ENCODE assay signal across 16 mouse cellular contexts in the genomic region with DNA sequence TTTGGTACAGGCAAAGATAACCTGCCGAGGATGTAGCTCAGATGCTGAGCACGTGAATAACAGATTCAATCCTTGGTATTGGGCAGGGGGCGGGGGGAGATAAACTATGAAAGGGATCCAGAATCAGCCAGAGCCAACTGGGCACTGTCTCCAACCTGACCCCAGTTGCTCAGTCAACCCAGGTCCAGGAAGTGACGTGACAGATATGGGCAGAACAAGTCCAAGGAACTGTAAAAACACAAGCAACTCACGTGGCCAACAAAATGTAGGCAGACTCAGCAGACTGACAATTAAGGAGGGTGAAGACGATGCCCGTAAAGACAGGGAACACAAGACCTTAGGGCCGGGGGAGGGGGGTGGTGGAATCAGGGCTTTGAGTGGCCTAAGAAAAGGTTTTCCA. TPM values are rescaled to one million over a fixed set of nuclear protein-coding genes. Genes with fewer than 3 reads are reported as not detected.
DNase-seq lines count a peak whose midpoint lies in the region; ATAC-seq and TF ChIP-seq lines count a peak whose summit lies in the region.
"Had no signal": no experiment of that assay in that cellular context is flagged by ENCODE, and none has a peak within 500 bp of the region (broad histone marks: within the 10 kb centered on the region; RNA-seq: fewer than 3 reads in every experiment).

No protein-coding gene starts in this region.

- dilution Hi-C loops in CH12.LX (cut with MboI; ENCODE audit: extremely low pct_ligation_motif_present, extremely low pct_unique_long_range_greater_than_20kb, low sequenced_read_pairs): no loop called here

- H3K9ac ChIP-seq in kidney, embryonic 14.5 days (ENCODE audit: low read depth, low read length): no peak overlapping the region
- 0 out of 2 replicates have a peak overlapping the region, but pooled peaks have one; percentile 51 for H3K9ac ChIP-seq in CH12.LX (ENCODE audit: insufficient read depth, low read depth)
- H3K9ac ChIP-seq: embryonic facial prominence, embryonic 12.5 days; embryonic facial prominence, embryonic 15.5 days; forebrain, postnatal 0 days; hindbrain, embryonic 13.5 days; intestine, embryonic 15.5 days had no signal

- TF ChIP-seq RAD21 in CH12.LX (IDR thresholded peaks at IDR 0.05; ENCODE audit: low read depth, low read length): no peak

- WGBS in kidney, embryonic 14.5 days: 55% methylated on average over 8 of the region's 8 CpGs

- H3K4me2 ChIP-seq in kidney, embryonic 14.5 days (replicated peaks; ENCODE audit: low read depth, low read length): no peak overlapping the region
- no peak overlapping the region for H3K4me2 ChIP-seq in CH12.LX (ENCODE audit: insufficient read depth, low read depth, poor library complexity, severe bottlenecking)
- H3K4me2 ChIP-seq: embryonic facial prominence, embryonic 12.5 days; embryonic facial prominence, embryonic 15.5 days; heart, embryonic 11.5 days; hindbrain, embryonic 13.5 days; intestine, embryonic 15.5 days had no signal

- no peak for DNase-seq in kidney, postnatal 4 days
- no peak for DNase-seq in CH12.LX (ENCODE audit: extremely low read depth)
- DNase-seq in frontal cortex, postnatal 10 days (ENCODE audit: low spot score in 2 of 2): no peak
- no peak for DNase-seq in kidney, adult 18-20 months

- no peak for TF ChIP-seq CTCF in CH12.LX (conservative IDR thresholded peaks at IDR 0.05 in 1 of 2, IDR thresholded peaks at IDR 0.05 in 1 of 2; ENCODE audit: low read depth in 2 of 2, low read length in 2 of 2)

- H3K27ac ChIP-seq in kidney, embryonic 14.5 days (ENCODE audit: low read depth, low read length): no peak overlapping the region
- H3K27ac ChIP-seq in CH12.LX (ENCODE audit: insufficient read depth, low read depth): no peak overlapping the region
- H3K27ac ChIP-seq: embryonic facial prominence, embryonic 12.5 days; embryonic facial prominence, embryonic 15.5 days; hindbrain, embryonic 10.5 days; hindbrain, embryonic 13.5 days; intestine, embryonic 15.5 days had no signal

- no peaks in the 10 kb centered on the region for H3K9me3 ChIP-seq in kidney, embryonic 14.5 days (ENCODE audit: control insufficient read depth, low read length)
- no peaks in the 10 kb centered on the region for H3K9me3 ChIP-seq in CH12.LX (replicated peaks; ENCODE audit: low read length)
- H3K9me3 ChIP-seq: embryonic facial prominence, embryonic 12.5 days; embryonic facial prominence, embryonic 15.5 days; G1E; hindbrain, embryonic 10.5 days; hindbrain, embryonic 13.5 days; intestine, embryonic 15.5 days had no signal

- peaks cover 12% of the 10 kb centered on the region for H3K27me3 ChIP-seq in kidney, embryonic 14.5 days (ENCODE audit: control insufficient read depth, insufficient read depth, low read length)
- H3K27me3 ChIP-seq in CH12.LX (replicated peaks): no peaks in the 10 kb centered on the region
- H3K27me3 ChIP-seq: intestine, embryonic 15.5 days; Patski had no signal

- no peaks in the 10 kb centered on the region for H3K79me2 ChIP-seq in CH12.LX (replicated peaks; ENCODE audit: control insufficient read depth, extremely low read depth, insufficient read depth, poor library complexity, severe bottlenecking)

- TF ChIP-seq POLR2A in CH12.LX (IDR thresholded peaks at IDR 0.05; ENCODE audit: low read depth, low read length): no peak

- no peak overlapping the region for H3K4me3 ChIP-seq in kidney, embryonic 14.5 days (ENCODE audit: low read length)
- H3K4me3 ChIP-seq in CH12.LX (replicated peaks in 1 of 3; ENCODE audit: low read depth in 2 of 3, low read length in 2 of 3, poor library complexity in 1 of 3): no peak overlapping the region
- H3K4me3 ChIP-seq: embryonic facial prominence, embryonic 12.5 days; embryonic facial prominence, embryonic 15.5 days; hindbrain, embryonic 10.5 days; hindbrain, embryonic 13.5 days; intestine, embryonic 15.5 days had no signal

- no peaks in the 10 kb centered on the region for H3K4me1 ChIP-seq in kidney, embryonic 14.5 days (ENCODE audit: control insufficient read depth, insufficient read depth, low read length)
- H3K4me1 ChIP-seq in CH12.LX (ENCODE audit: control insufficient read depth in 1 of 2, insufficient read depth in 2 of 2): peaks cover 0 to 9% of the 10 kb centered on the region in 2 experiments; a peak in 2 of 4 replicates
- H3K4me1 ChIP-seq: embryonic facial prominence, embryonic 12.5 days; embryonic facial prominence, embryonic 15.5 days; intestine, embryonic 15.5 days had no signal

- no peaks in the 10 kb centered on the region for H3K36me3 ChIP-seq in kidney, embryonic 14.5 days (ENCODE audit: control insufficient read depth, insufficient read depth, low read length)
- no peaks in the 10 kb centered on the region for H3K36me3 ChIP-seq in CH12.LX (replicated peaks in 1 of 2; ENCODE audit: control insufficient read depth in 1 of 2, insufficient read depth in 1 of 2, low read length in 1 of 2)
- H3K36me3 ChIP-seq: embryonic facial prominence, embryonic 12.5 days; embryonic facial prominence, embryonic 15.5 days; G1E; hindbrain, embryonic 10.5 days; hindbrain, embryonic 13.5 days; intestine, embryonic 15.5 days had no signal

- TF ChIP-seq EP300 in CH12.LX (IDR thresholded peaks at IDR 0.05; ENCODE audit: low read length): no peak

- in situ Hi-C loops in CH12.LX (cut with MboI; ENCODE audit: low pct_ligation_motif_present, low pct_unique_long_range_greater_than_20kb, low sequenced_read_pairs): loop anchor here (25.0 kb wide), 1 partner anchor 175 kb away; no protein-coding TSS in a partner anchor

- 0 out of 2 replicates have a peak, but pooled peaks have one; percentile 32 for ATAC-seq in kidney, embryonic 14.5 days (ENCODE audit: low FRiP score, low TSS enrichment)
- ATAC-seq in megakaryocyte, adult 5-6 weeks (ENCODE audit: poor library complexity, severe bottlenecking): peak; percentile 54
- ATAC-seq: forebrain, postnatal 0 days; hindbrain, embryonic 16.5 days had no signal

TF ChIP-seq in CH12.LX, 34 proteins besides CTCF, POLR2A, EP300 and RAD21:
- TF ChIP-seq USF1 (IDR thresholded peaks at IDR 0.05; ENCODE audit: low read depth, low read length) (no peak), USF2 (conservative IDR thresholded peaks at IDR 0.05; ENCODE audit: low read depth, low read length) (no peak), ZNF384 (IDR thresholded peaks at IDR 0.05; ENCODE audit: low read depth, low read length) (no peak), CHD2 (IDR thresholded peaks at IDR 0.05; ENCODE audit: low read length) (no peak), TCF12 (IDR thresholded peaks at IDR 0.05; ENCODE audit: low read depth, low read length) (no peak), SIN3A (IDR thresholded peaks at IDR 0.05; ENCODE audit: low read length) (no peak), JUN (IDR thresholded peaks at IDR 0.05; ENCODE audit: insufficient read depth, low read depth, low read length) (no peak), HCFC1 (IDR thresholded peaks at IDR 0.05; ENCODE audit: low read depth, low read length) (no peak), NRF1 (IDR thresholded peaks at IDR 0.05; ENCODE audit: low read depth, low read length) (no peak)
TF ChIP-seq in CH12.LX: peak in this region for 0.

RNA-seq across cellular contexts. Expression of a gene that starts 17.9 kb away (rescaled TPM):
- 0.49 and 1.2 TPM in 2 replicates for polyA plus RNA-seq in kidney, embryonic 14.5 days (2014; fragmentation: Nextera tagmentation; extraction: Ambion mirVana)
- total RNA-seq in CH12.LX (2012; rRNA removed) (1.3 and 1.8 TPM in 2 replicates), CH12.LX (2014; rRNA removed) (1.4 TPM in 2 replicates)
- 1.5 and 1.6 TPM in 2 replicates for polyA plus RNA-seq in CH12.LX (2012; ENCODE audit: insufficient read length, low read depth)
- total RNA-seq in megakaryocyte, adult 5-6 weeks (2015): 15.5 and 17.8 TPM in 2 replicates
- 28.7 and 35.1 TPM in 2 replicates for total RNA-seq in megakaryocyte, adult 5-6 weeks (2017)

RNA-seq across cellular contexts. Expression of a gene that starts 27.2 kb away (rescaled TPM):
- 3.2 and 4.2 TPM in 2 replicates for polyA plus RNA-seq in kidney, embryonic 14.5 days (2014; fragmentation: Nextera tagmentation; extraction: Ambion mirVana)
- total RNA-seq in CH12.LX (2012; rRNA removed) (1.4 and 1.7 TPM in 2 replicates), CH12.LX (2014; rRNA removed) (2.8 and 3.1 TPM in 2 replicates)
- polyA plus RNA-seq in CH12.LX (2012; ENCODE audit: insufficient read length, low read depth): 2.3 and 3.2 TPM in 2 replicates
- 111 and 137 TPM in 2 replicates for total RNA-seq in megakaryocyte, adult 5-6 weeks (2015)
- total RNA-seq in megakaryocyte, adult 5-6 weeks (2017): 111 and 121 TPM in 2 replicates

Comparison
In these comparisons a context has a peak if more than half of its experiments do, and no peak if none do; other contexts are left out.
1. RNA of a gene that starts 17.9 kb away (total RNA-seq): 15.5 to 35.1 TPM in megakaryocyte, adult 5-6 weeks; 1.3 to 1.8 TPM in CH12.LX; every median in the first group is over 4 times any median in the second.
2. RNA of a gene that starts 27.2 kb away (total RNA-seq): 111 to 137 TPM in megakaryocyte, adult 5-6 weeks; 1.4 to 3.1 TPM in CH12.LX; every median in the first group is over 10 times any median in the second.